Mouse (Mus musculus) heart, embryonic 12.5 days (tissue): ENCODE results near the gene Kctd14. TPM values are rescaled to one million over a fixed set of nuclear protein-coding genes. Genes with fewer than 3 reads are reported as not detected.

Source experiments
- ATAC-seq: fragments of 200-750 bp; cut with Nextera tagmentation; 2 replicates; pipeline ENCODE4 v1.8.0; 2017; ENCODE audit warnings: moderate TSS enrichment, moderate library complexity; ENCODE audit not compliant: insufficient number of reproducible peaks, low FRiP score
- H3K27ac ChIP-seq: fragments of 300-500 bp; sonication (generic); 2 replicates; pipeline ENCODE4 v1.5.1; 2016; ENCODE audit warnings: mild to moderate bottlenecking, moderate library complexity; ENCODE audit not compliant: poor library complexity, severe bottlenecking
- H3K27me3 ChIP-seq: fragments of 300-500 bp; sonication (generic); replicated peaks from 2 replicates; pipeline ENCODE4 v1.6.1; 2016; ENCODE audit warnings: mild to moderate bottlenecking, moderate library complexity
- H3K36me3 ChIP-seq: fragments of 300-500 bp; sonication (generic); 2 replicates; pipeline ENCODE4 v1.6.1; 2016; ENCODE audit warnings: mild to moderate bottlenecking, moderate library complexity
- H3K4me1 ChIP-seq: fragments of 300-500 bp; sonication (generic); replicated peaks from 2 replicates; pipeline ENCODE4 v1.6.1; 2016; ENCODE audit warnings: mild to moderate bottlenecking
- H3K4me2 ChIP-seq: fragments of 300-500 bp; sonication (generic); 2 replicates; pipeline ENCODE4 v1.6.1; 2016; ENCODE audit warnings: mild to moderate bottlenecking, moderate library complexity
- H3K4me3 ChIP-seq: fragments of 300-500 bp; sonication (generic); 2 replicates; pipeline ENCODE4 v1.5.1; 2016; ENCODE audit warnings: mild to moderate bottlenecking
- H3K9ac ChIP-seq: fragments of 300-500 bp; sonication (generic); 2 replicates; pipeline ENCODE4 v1.6.1; 2016; ENCODE audit warnings: mild to moderate bottlenecking, moderate library complexity
- H3K9me3 ChIP-seq: fragments of 300-500 bp; sonication (generic); replicated peaks from 2 replicates; pipeline ENCODE4 v1.6.1; 2016; ENCODE audit warnings: mild to moderate bottlenecking, moderate library complexity
- whole genome bisulfite sequencing: fragments of 180-500 bp; shearing (Covaris S2); methylation state at CpG from one replicate; pipeline ENCODE4 v1.1.7; 2016; 5-methylcytosine and 5-hydroxymethylcytosine counted together
- polyA plus RNA-seq: library from polyadenylated mRNA; unstranded; fragments of >200 nt; fragmentation: Nextera tagmentation; extraction: Ambion mirVana; gene quantifications from 2 replicates; pipeline ENCODE4 v1.2.1, GENCODE M21; 2016

Kctd14 gene
- polyA plus RNA-seq, 1 experiment from 2014 or later, result 0.96 TPM

- peaks cover 54% of the 10 kb centered on the region for H3K36me3 ChIP-seq
- WGBS, result 64% methylated on average over 3 of the region's 3 CpGs
Observed at GRCm38 (mm10) chr7:97491157-97491556, 40.0 kb downstream of the Kctd14 start.

GRCm38 (mm10) chr7:97492420-97492819 is 41.3 kb downstream of the Kctd14 start:
- no peak for ATAC-seq
- Histone ChIP-seq H3K4me3 (no peak overlapping the region), H3K27ac (no peak overlapping the region), H3K9ac (no peak overlapping the region), H3K27me3 (no peaks in the 10 kb centered on the region), H3K4me2 (no peak overlapping the region), H3K4me1 (peaks cover 8% of the 10 kb centered on the region), H3K36me3 (peaks cover 44% of the 10 kb centered on the region), H3K9me3 (no peaks in the 10 kb centered on the region)
- WGBS, result 67% methylated on average over 4 of the region's 4 CpGs

More at GRCm38 (mm10) chr7:97491157-97491556, 40.0 kb downstream of the Kctd14 start:
- no peak overlapping the region for H3K4me3 ChIP-seq
- no peak overlapping the region for H3K4me2 ChIP-seq
- H3K27me3 ChIP-seq, result no peaks in the 10 kb centered on the region
- H3K27ac ChIP-seq, result no peak overlapping the region
- H3K9me3 ChIP-seq, result no peaks in the 10 kb centered on the region
- ATAC-seq, result no peak
- H3K9ac ChIP-seq, result no peak overlapping the region
- H3K4me1 ChIP-seq, result peaks cover 8% of the 10 kb centered on the region

GRCm38 (mm10) chr7:97495052-97495451 is 43.9 kb downstream of the Kctd14 start:
- H3K36me3 ChIP-seq, result peaks cover 33% of the 10 kb centered on the region

GRCm38 (mm10) chr7:97500555-97501209 is 49.6 kb downstream of the Kctd14 start:
- Histone ChIP-seq H3K27me3 (no peaks in the 10 kb centered on the region), H3K27ac (no peak overlapping the region), H3K9ac (no peak overlapping the region), H3K36me3 (peaks cover 38% of the 10 kb centered on the region), H3K4me2 (no peak overlapping the region), H3K9me3 (no peaks in the 10 kb centered on the region), H3K4me1 (no peaks in the 10 kb centered on the region; the same call in 1 of the 2 replicates), H3K4me3 (no peak overlapping the region)
- WGBS, result 60% methylated on average over 5 of the region's 5 CpGs
- ATAC-seq, result no peak

More at GRCm38 (mm10) chr7:97495052-97495451, 43.9 kb downstream of the Kctd14 start:
- no peak overlapping the region for H3K27ac ChIP-seq
- no peak overlapping the region for H3K4me2 ChIP-seq
- no peak overlapping the region for H3K9ac ChIP-seq
- peaks cover 8% of the 10 kb centered on the region for H3K4me1 ChIP-seq
- H3K9me3 ChIP-seq, result no peaks in the 10 kb centered on the region
- H3K4me3 ChIP-seq, result no peak overlapping the region
- no peak for ATAC-seq
- no peaks in the 10 kb centered on the region for H3K27me3 ChIP-seq

Other genes with a start within 250 kb of the Kctd14 start
- gene Usp35, start 119.3 kb upstream of the Kctd14 start, polyA plus RNA-seq, result 1.4 and 1.8 TPM in 2 replicates
- gene Kctd21, start 119.0 kb upstream of the Kctd14 start, polyA plus RNA-seq, result 4.0 and 4.9 TPM in 2 replicates
- 35.0 and 38.7 TPM in 2 replicates for gene Alg8, start 79.7 kb upstream of the Kctd14 start, polyA plus RNA-seq
- 580 TPM in 2 replicates for gene Ndufc2, start 51.3 kb upstream of the Kctd14 start, polyA plus RNA-seq
- gene Thrsp, start 33.6 kb upstream of the Kctd14 start, polyA plus RNA-seq, result 0.34 and 0.63 TPM in 2 replicates
- gene Ints4, start 29.6 kb downstream of the Kctd14 start, polyA plus RNA-seq, result 31.1 and 32.8 TPM in 2 replicates
- gene Aamdc, start 128.2 kb downstream of the Kctd14 start, polyA plus RNA-seq, result 32.9 and 33.0 TPM in 2 replicates
- 15.7 and 16.4 TPM in 2 replicates for gene Rsf1, start 128.6 kb downstream of the Kctd14 start, polyA plus RNA-seq
- gene Clns1a, start 245.3 kb downstream of the Kctd14 start, polyA plus RNA-seq, result 103 and 106 TPM in 2 replicates